In the genomic region with DNA sequence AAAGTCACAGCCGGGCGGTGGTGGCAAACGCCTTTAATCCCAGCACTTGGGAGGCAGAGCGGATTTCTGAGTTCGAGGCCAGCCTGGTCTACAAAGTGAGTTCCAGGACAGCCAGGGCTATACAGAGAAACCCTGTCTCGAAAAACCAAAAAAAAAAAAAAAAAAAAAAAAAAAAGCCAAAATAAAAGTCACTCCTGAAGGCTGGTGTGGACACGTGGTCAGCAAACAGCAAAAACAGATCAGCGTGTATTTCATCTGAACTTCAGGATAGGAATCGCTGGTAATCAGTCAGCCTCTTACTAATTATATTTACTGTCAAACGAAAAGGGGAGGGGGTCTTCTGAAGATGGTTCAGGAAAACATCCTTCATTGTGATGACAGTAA, we compare ENCODE assay signal across 5 mouse cellular contexts. TPM values are rescaled to one million over a fixed set of nuclear protein-coding genes. Genes with fewer than 3 reads are reported as not detected.
DNase-seq lines count a peak whose midpoint lies in the region; ATAC-seq and TF ChIP-seq lines count a peak whose summit lies in the region.
"Not testable (repeated sequence)": the region's sequence is repeated elsewhere in the genome, so short reads cannot be mapped to it uniquely, and the experiment has no call there.

No protein-coding gene starts in this region.

- H3K4me2 ChIP-seq in heart, embryonic 13.5 days; hindbrain, embryonic 13.5 days; limb, embryonic 15.5 days: not testable (repeated sequence)

- DNase-seq in ES-E14 (ENCODE audit: low read depth, low spot score); gastrocnemius, adult 2 months: not testable (repeated sequence)

- not testable (repeated sequence) for H3K9me3 ChIP-seq in ES-E14 (ENCODE audit: control insufficient read depth, insufficient read depth, low read depth, low read length); heart, embryonic 13.5 days; hindbrain, embryonic 13.5 days; limb, embryonic 15.5 days

- not testable (repeated sequence) for H3K27ac ChIP-seq in ES-E14 (ENCODE audit: insufficient read depth, low read depth, low read length, poor library complexity, severe bottlenecking)
- peak overlapping the region; percentile 82 for H3K27ac ChIP-seq in gastrocnemius, adult 2 months
- H3K27ac ChIP-seq in heart, embryonic 13.5 days (replicated peaks), result peak overlapping the region; percentile 50; the same call in 1 of the 2 replicates
- H3K27ac ChIP-seq in hindbrain, embryonic 13.5 days, result 0 out of 2 replicates have a peak overlapping the region, but pooled peaks have one; percentile 27
- peak overlapping the region; percentile 81; the same call in 1 of the 2 replicates for H3K27ac ChIP-seq in limb, embryonic 15.5 days

- intact Hi-C loops in gastrocnemius, adult 2 months (cut with DNase I), result loop anchor here (2.0 kb wide), 1 partner anchor 31 kb away; no protein-coding TSS in a partner anchor

- TF ChIP-seq CTCF in gastrocnemius, adult 2 months (IDR thresholded peaks at IDR 0.05), result not testable (repeated sequence)

- in situ Hi-C loops in ES-E14 (cut with MboI; ENCODE audit: low sequenced_read_pairs in 2 of 2, unreplicated experiment in 2 of 2), result not testable (repeated sequence)

- H3K4me1 ChIP-seq in ES-E14 (ENCODE audit: control insufficient read depth in 2 of 2, insufficient read depth in 2 of 2, low read length in 2 of 2, poor library complexity in 1 of 2), result not testable (repeated sequence)
- H3K4me1 ChIP-seq in heart, embryonic 13.5 days, result peaks cover 54% of the 10 kb centered on the region
- peaks cover 31% of the 10 kb centered on the region for H3K4me1 ChIP-seq in hindbrain, embryonic 13.5 days (replicated peaks)
- peaks cover 33% of the 10 kb centered on the region for H3K4me1 ChIP-seq in limb, embryonic 15.5 days

- not testable (repeated sequence) for H3K27me3 ChIP-seq in heart, embryonic 13.5 days (replicated peaks); hindbrain, embryonic 13.5 days; limb, embryonic 15.5 days

- not testable (repeated sequence) for ATAC-seq in heart, embryonic 13.5 days (ENCODE audit: extremely low read depth, insufficient number of reproducible peaks, low FRiP score, low TSS enrichment); hindbrain, embryonic 13.5 days (ENCODE audit: low FRiP score); limb, embryonic 15.5 days (ENCODE audit: insufficient number of reproducible peaks, low FRiP score, low TSS enrichment, low read depth)

- not testable (repeated sequence) for H3K36me3 ChIP-seq in ES-E14 (ENCODE audit: control insufficient read depth, insufficient read depth, low read length, poor library complexity, severe bottlenecking); heart, embryonic 13.5 days; hindbrain, embryonic 13.5 days; limb, embryonic 15.5 days

- 65% methylated on average over 10 of the region's 10 CpGs for WGBS in heart, embryonic 13.5 days
- 73% methylated on average over 10 of the region's 10 CpGs for WGBS in hindbrain, embryonic 13.5 days
- 57% methylated on average over 10 of the region's 10 CpGs for WGBS in limb, embryonic 15.5 days

- H3K4me3 ChIP-seq in ES-E14 (ENCODE audit: insufficient read depth in 1 of 2, low read depth in 1 of 2, low read length in 2 of 2, poor library complexity in 1 of 2, severe bottlenecking in 1 of 2); gastrocnemius, adult 2 months; heart, embryonic 13.5 days; hindbrain, embryonic 13.5 days; limb, embryonic 15.5 days: not testable (repeated sequence)

- not testable (repeated sequence) for H3K9ac ChIP-seq in ES-E14 (ENCODE audit: insufficient read depth, low read depth, low read length, poor library complexity, severe bottlenecking); heart, embryonic 13.5 days; hindbrain, embryonic 13.5 days; limb, embryonic 15.5 days

TF ChIP-seq in ES-E14, 5 proteins besides CTCF, POLR2A, EP300 and RAD21:
- TF ChIP-seq ZNF384 (IDR thresholded peaks at IDR 0.05; ENCODE audit: low read depth, low read length), result peak; percentile 84

RNA-seq across cellular contexts. Expression of a gene that starts 31.5 kb away (rescaled TPM):
- total RNA-seq in ES-E14 (2012; rRNA removed), result 815 and 854 TPM in 2 replicates
- total RNA-seq in gastrocnemius, adult 2 months (2021), result 100 to 1,000 TPM in 1 of 2 experiments, 10 to 100 TPM in 1; 92.0 to 104 TPM
- polyA plus RNA-seq in heart, embryonic 13.5 days (2015; fragmentation: Nextera tagmentation; extraction: Ambion mirVana), result 172 and 209 TPM in 2 replicates
- polyA plus RNA-seq in hindbrain, embryonic 13.5 days (2015; fragmentation: Nextera tagmentation; extraction: Ambion mirVana), result 209 and 210 TPM in 2 replicates
- 184 and 185 TPM in 2 replicates for polyA plus RNA-seq in limb, embryonic 15.5 days (2015; fragmentation: Nextera tagmentation; extraction: Ambion mirVana)

RNA-seq across cellular contexts. Expression of a gene that starts 56.8 kb away (rescaled TPM):
- total RNA-seq in ES-E14 (2012; rRNA removed), result 22.4 and 32.5 TPM in 2 replicates
- total RNA-seq in gastrocnemius, adult 2 months (2021), result 1 to 10 TPM; 4.7 to 4.8 TPM
- polyA plus RNA-seq in heart, embryonic 13.5 days (2015; fragmentation: Nextera tagmentation; extraction: Ambion mirVana), result 10.9 and 12.1 TPM in 2 replicates
- polyA plus RNA-seq in hindbrain, embryonic 13.5 days (2015; fragmentation: Nextera tagmentation; extraction: Ambion mirVana), result 24.8 and 24.9 TPM in 2 replicates
- polyA plus RNA-seq in limb, embryonic 15.5 days (2015; fragmentation: Nextera tagmentation; extraction: Ambion mirVana), result 22.2 and 22.3 TPM in 2 replicates
